Mouse (Mus musculus) left cerebral cortex, adult 2 months (tissue): Measurements from ENCODE around the gene Eml3. TPM values are rescaled to one million over a fixed set of nuclear protein-coding genes. Genes with fewer than 3 reads are reported as not detected.

Experiments
- DNase-seq, 2 experiments: peaks; one replicate each; pipeline ENCODE4 v3.0.0; 2021 to 2022; ENCODE audit warnings: low spot score in 2 of 2, mixed read lengths in 1 of 2; ENCODE audit errors: extremely low spot score in 1 of 2
- H3K27ac ChIP-seq: fragments of 200-600 bp; 2 replicates; pipeline ENCODE4 v1.8.1; 2022
- H3K4me3 ChIP-seq: fragments of 200-600 bp; 2 replicates; pipeline ENCODE4 v1.8.1; 2022
- CTCF ChIP-seq: fragments of 200-600 bp; IDR thresholded peaks from 2 replicates; pipeline ENCODE4 v1.8.1; 2022; ENCODE audit warnings: antibody characterized with exemption, mild to moderate bottlenecking, moderate library complexity
- intact Hi-C: fragments of 180-260 bp; cut with DNase I; formaldehyde crosslinking; loops from one replicate; pipeline ENCODE4 v1.15.1; 2025
- long read RNA-seq, 2 experiments: library from polyadenylated mRNA; stranded (forward); transcript quantifications; one replicate each; pipeline ENCODE4 v2.0.0; 2021; ENCODE audit warnings: borderline mapping rate in 2 of 2
- total RNA-seq, 2 experiments: library from RNA; stranded (reverse); gene quantifications; 2 replicates each; pipeline ENCODE4 v1.2.3; 2021

The Eml3 gene
- total RNA-seq, result 10 to 100 TPM; 11.0 to 13.7 TPM
- long read RNA-seq, experiment 1, partial matches to known transcripts, result 2 of 11 reads
- long read RNA-seq, experiment 1, other reads (novel, unspliced or antisense), result 4 of 11 reads
- long read RNA-seq, experiment 2, partial matches to known transcripts, result 3 of 12 reads
- long read RNA-seq, experiment 2, other reads (novel, unspliced or antisense), result 3 of 12 reads

GRCm38 (mm10) chr19:8929224-8930088, at the start of gene Eml3, which contains the start of gene Rom1:
Eml3 (plus strand) TSS chr19:8929552.
Rom1 (minus strand) TSS chr19:8929356.
- intact Hi-C loops, result no loop called here
- H3K27ac ChIP-seq, result peak within 1 kb of the TSS; percentile 73
- H3K4me3 ChIP-seq, result peak within 1 kb of the TSS; percentile 49
- peak; percentile 55 to 61 for DNase-seq
- peak; percentile 33 for TF ChIP-seq CTCF

- peak within 1 kb of the TSS; percentile 95 for H3K27ac ChIP-seq
- peak; percentile 86 for DNase-seq
- intact Hi-C loops, result no loop called here
- no peak for TF ChIP-seq CTCF
- peak within 1 kb of the TSS; percentile 90 for H3K4me3 ChIP-seq
These were observed 48.9 kb upstream of the Eml3 start, which contains the start of gene Uqcc3 for GRCm38 (mm10) chr19:8880311-8881033. Uqcc3 (minus strand) TSS chr19:8880923.

GRCm38 (mm10) chr19:8881034-8881392, 48.3 kb upstream of the Eml3 start:
- Histone ChIP-seq H3K27ac (peak overlapping the region; percentile 95), H3K4me3 (peak overlapping the region; percentile 90)
- intact Hi-C loops, result no loop called here
- DNase-seq, result no peak
- no peak for TF ChIP-seq CTCF

- DNase-seq, result no peak
- no peak for TF ChIP-seq CTCF
- intact Hi-C loops, result no loop called here
- Histone ChIP-seq H3K27ac (no peak within 1 kb of the TSS), H3K4me3 (no peak within 1 kb of the TSS)
These were observed 45.7 kb upstream of the Eml3 start, which contains the start of the genes Lbhd1 and Gm49403 for GRCm38 (mm10) chr19:8883616-8884015. Lbhd1 (plus strand) TSS chr19:8883732. Gm49403 (plus strand) TSS chr19:8883930.

- no peak for TF ChIP-seq CTCF
- Histone ChIP-seq H3K27ac (no peak overlapping the region), H3K4me3 (no peak overlapping the region)
- intact Hi-C loops, result loop anchor here (5.0 kb wide), 1 partner anchor 45 kb away; no protein-coding TSS in a partner anchor
- DNase-seq, result no peak
These were observed 42.3 kb upstream of the Eml3 start for GRCm38 (mm10) chr19:8886916-8887584.

GRCm38 (mm10) chr19:8887585-8888463, 41.5 kb upstream of the Eml3 start:
- intact Hi-C loops, result loop anchor here (5.0 kb wide), 1 partner anchor 46 kb away; no protein-coding TSS in a partner anchor
- Histone ChIP-seq H3K4me3 (peak overlapping the region; percentile 81), H3K27ac (peak overlapping the region; percentile 84)
- DNase-seq, result no peak
- no peak for TF ChIP-seq CTCF

GRCm38 (mm10) chr19:8888511-8889385, 40.6 kb upstream of the Eml3 start, which contains the start of the genes 1810009A15Rik and Gm49416:
1810009A15Rik (plus strand) TSS chr19:8888853.
Gm49416 (plus strand) TSS chr19:8888926.
- Histone ChIP-seq H3K4me3 (peak within 1 kb of the TSS; percentile 81), H3K27ac (peak within 1 kb of the TSS; percentile 86)
- TF ChIP-seq CTCF, result no peak
- DNase-seq, result peak; percentile 92 to 94
- intact Hi-C loops, result loop anchor here (5.0 kb wide), 1 partner anchor 46 kb away; no protein-coding TSS in a partner anchor

GRCm38 (mm10) chr19:8892829-8893766, 36.3 kb upstream of the Eml3 start, which contains the start of gene Ints5:
Ints5 (plus strand) TSS chr19:8893005.
- peak within 1 kb of the TSS; percentile 81 for H3K27ac ChIP-seq
- intact Hi-C loops, result no loop called here
- peak; percentile 85 to 88 for DNase-seq
- peak within 1 kb of the TSS; percentile 56 for H3K4me3 ChIP-seq
- no peak for TF ChIP-seq CTCF
